In genomic region chr11:53764581-53764980, GRCm38 (mm10) we compare ENCODE assay signal across 9 mouse cellular contexts. TPM values are rescaled to one million over a fixed set of nuclear protein-coding genes. Genes with fewer than 3 reads are reported as not detected.
DNase-seq lines count a peak whose midpoint lies in the region; ATAC-seq and TF ChIP-seq lines count a peak whose summit lies in the region.
"Had no signal": no experiment of that assay in that cellular context is flagged by ENCODE, and none has a peak within 500 bp of the region (broad histone marks: within the 10 kb centered on the region; RNA-seq: fewer than 3 reads in every experiment).

No protein-coding gene starts in this region.

- TF ChIP-seq POLR2A in thymus, adult 2 months (IDR thresholded peaks at IDR 0.05; ENCODE audit: control insufficient read depth, extremely low read depth, insufficient read depth, low read length, poor library complexity), result no peak

- no peaks in the 10 kb centered on the region for H3K9me3 ChIP-seq in kidney, embryonic 14.5 days (ENCODE audit: control insufficient read depth, low read length)
- no peaks in the 10 kb centered on the region for H3K9me3 ChIP-seq in stomach, embryonic 16.5 days (replicated peaks; ENCODE audit: control insufficient read depth, low read length)
- no peaks in the 10 kb centered on the region for H3K9me3 ChIP-seq in forebrain, embryonic 12.5 days
- H3K9me3 ChIP-seq: hindbrain, embryonic 15.5 days had no signal

- no peaks in the 10 kb centered on the region for H3K27me3 ChIP-seq in kidney, embryonic 14.5 days (ENCODE audit: control insufficient read depth, insufficient read depth, low read length)
- H3K27me3 ChIP-seq in thymus, adult 2 months (ENCODE audit: control insufficient read depth, insufficient read depth, low read length), result no peaks in the 10 kb centered on the region
- H3K27me3 ChIP-seq in stomach, embryonic 16.5 days (ENCODE audit: control insufficient read depth, insufficient read depth, low read length), result no peaks in the 10 kb centered on the region
- H3K27me3 ChIP-seq in forebrain, embryonic 12.5 days, result peaks cover 79% of the 10 kb centered on the region

- H3K36me3 ChIP-seq in kidney, embryonic 14.5 days (ENCODE audit: control insufficient read depth, insufficient read depth, low read length), result no peaks in the 10 kb centered on the region
- no peaks in the 10 kb centered on the region for H3K36me3 ChIP-seq in thymus, adult 2 months (ENCODE audit: control insufficient read depth, insufficient read depth, low read length)
- no peaks in the 10 kb centered on the region for H3K36me3 ChIP-seq in stomach, embryonic 16.5 days (ENCODE audit: control insufficient read depth, insufficient read depth, low read length)
- H3K36me3 ChIP-seq in forebrain, embryonic 12.5 days (replicated peaks), result no peaks in the 10 kb centered on the region
- H3K36me3 ChIP-seq: hindbrain, embryonic 15.5 days had no signal

- DNase-seq in cerebellum, adult 11-12 months, result peak; percentile 19
- no peak for DNase-seq in cerebellum, adult 11 months
- no peak for DNase-seq in kidney, adult 18-20 months
- no peak for DNase-seq in thymus, adult 2 months
- DNase-seq in thymus, postnatal 14 days, result no peak

- no peak for TF ChIP-seq CTCF in thymus, adult 2 months (IDR thresholded peaks at IDR 0.05; ENCODE audit: borderline replicate concordance, control insufficient read depth, extremely low read depth, insufficient read depth, low read length, poor library complexity)

- peaks cover 35% of the 10 kb centered on the region for H3K4me1 ChIP-seq in kidney, embryonic 14.5 days (ENCODE audit: control insufficient read depth, insufficient read depth, low read length)
- peaks cover 35% of the 10 kb centered on the region for H3K4me1 ChIP-seq in thymus, adult 2 months (replicated peaks; ENCODE audit: control insufficient read depth, insufficient read depth, low read length)
- H3K4me1 ChIP-seq in stomach, embryonic 16.5 days (ENCODE audit: control insufficient read depth, insufficient read depth, low read length), result peaks cover 44% of the 10 kb centered on the region
- H3K4me1 ChIP-seq in forebrain, embryonic 12.5 days, result peaks cover 36% of the 10 kb centered on the region

- H3K4me3 ChIP-seq in kidney, embryonic 14.5 days (ENCODE audit: low read length), result no peak overlapping the region
- H3K4me3 ChIP-seq in thymus, adult 2 months (ENCODE audit: control insufficient read depth, insufficient read depth, low read length), result no peak overlapping the region
- no peak overlapping the region for H3K4me3 ChIP-seq in stomach, embryonic 16.5 days (replicated peaks; ENCODE audit: low read length)
- H3K4me3 ChIP-seq in forebrain, embryonic 12.5 days (replicated peaks), result no peak overlapping the region

- WGBS in kidney, embryonic 14.5 days, result 57% methylated on average over 5 of the region's 5 CpGs
- WGBS in thymus, adult 2 months, result 91% methylated on average over 5 of the region's 5 CpGs
- 62% methylated on average over 5 of the region's 5 CpGs for WGBS in stomach, embryonic 16.5 days
- WGBS in forebrain, embryonic 12.5 days, result 42% methylated on average over 5 of the region's 5 CpGs

- H3K4me2 ChIP-seq in kidney, embryonic 14.5 days (replicated peaks; ENCODE audit: low read depth, low read length), result no peak overlapping the region
- no peak overlapping the region for H3K4me2 ChIP-seq in stomach, embryonic 16.5 days (ENCODE audit: low read depth, low read length)
- no peak overlapping the region for H3K4me2 ChIP-seq in forebrain, embryonic 12.5 days

- peak overlapping the region; percentile 91; the same call in 1 of the 2 replicates for H3K27ac ChIP-seq in kidney, embryonic 14.5 days (ENCODE audit: low read depth, low read length)
- peak overlapping the region; percentile 93; the same call in 1 of the 2 replicates for H3K27ac ChIP-seq in thymus, adult 2 months (ENCODE audit: control insufficient read depth, insufficient read depth, low read length)
- H3K27ac ChIP-seq in stomach, embryonic 16.5 days (ENCODE audit: low read length), result peak overlapping the region; percentile 93
- no peak overlapping the region for H3K27ac ChIP-seq in forebrain, embryonic 12.5 days

- no peak overlapping the region for H3K9ac ChIP-seq in kidney, embryonic 14.5 days (ENCODE audit: low read depth, low read length)
- 0 out of 2 replicates have a peak overlapping the region, but pooled peaks have one; percentile 62 for H3K9ac ChIP-seq in stomach, embryonic 16.5 days (ENCODE audit: low read length)
- no peak overlapping the region for H3K9ac ChIP-seq in forebrain, embryonic 12.5 days

- ATAC-seq in kidney, embryonic 14.5 days (ENCODE audit: low FRiP score, low TSS enrichment), result no peak
- no peak for ATAC-seq in stomach, embryonic 16.5 days (ENCODE audit: insufficient read depth, low FRiP score)
- no peak for ATAC-seq in forebrain, embryonic 12.5 days (ENCODE audit: low FRiP score)

RNA-seq across cellular contexts. Expression of gene Irf1, which starts 5.2 kb away (rescaled TPM):
- polyA plus RNA-seq in kidney, embryonic 14.5 days (2014; fragmentation: Nextera tagmentation; extraction: Ambion mirVana), result 9.7 and 13.2 TPM in 2 replicates
- 162 and 169 TPM in 2 replicates for polyA plus RNA-seq in thymus, adult 2 months (2012; rRNA removed)
- polyA plus RNA-seq in stomach, embryonic 16.5 days (2015; fragmentation: Nextera tagmentation; extraction: Ambion mirVana), result 25.8 and 29.4 TPM in 2 replicates
- 3.6 and 3.9 TPM in 2 replicates for polyA plus RNA-seq in forebrain, embryonic 12.5 days (2016; fragmentation: Nextera tagmentation; extraction: Ambion mirVana)

RNA-seq across cellular contexts. Expression of gene Gm17334, which starts 8.4 kb away (rescaled TPM):
- polyA plus RNA-seq in kidney, embryonic 14.5 days (2014; fragmentation: Nextera tagmentation; extraction: Ambion mirVana), result 0.44 TPM in 1 of 2 replicates, not detected in the other
- 0.86 and 0.98 TPM in 2 replicates for polyA plus RNA-seq in thymus, adult 2 months (2012; rRNA removed)
- 0.51 TPM in 1 of 2 replicates, not detected in the other for polyA plus RNA-seq in stomach, embryonic 16.5 days (2015; fragmentation: Nextera tagmentation; extraction: Ambion mirVana)
- polyA plus RNA-seq in forebrain, embryonic 12.5 days (2016; fragmentation: Nextera tagmentation; extraction: Ambion mirVana), result not detected in 2 replicates
- polyA plus RNA-seq: hindbrain, embryonic 15.5 days had no signal

RNA-seq across cellular contexts. Expression of gene Il5, which starts 44.0 kb away (rescaled TPM):
- polyA plus RNA-seq in kidney, embryonic 14.5 days (2014; fragmentation: Nextera tagmentation; extraction: Ambion mirVana), result not detected in 2 replicates
- polyA plus RNA-seq in thymus, adult 2 months (2012; rRNA removed), result 0.56 and 0.84 TPM in 2 replicates
- polyA plus RNA-seq in stomach, embryonic 16.5 days (2015; fragmentation: Nextera tagmentation; extraction: Ambion mirVana), result 0.15 TPM in 1 of 2 replicates, not detected in the other
- polyA plus RNA-seq in forebrain, embryonic 12.5 days (2016; fragmentation: Nextera tagmentation; extraction: Ambion mirVana), result not detected in 2 replicates
- polyA plus RNA-seq: hindbrain, embryonic 15.5 days had no signal

RNA-seq across cellular contexts. Expression of gene Rad50, which starts 57.5 kb away (rescaled TPM):
- polyA plus RNA-seq in kidney, embryonic 14.5 days (2014; fragmentation: Nextera tagmentation; extraction: Ambion mirVana), result 18.3 and 26.4 TPM in 2 replicates
- polyA plus RNA-seq in thymus, adult 2 months (2012; rRNA removed), result 8.3 and 8.4 TPM in 2 replicates
- polyA plus RNA-seq in stomach, embryonic 16.5 days (2015; fragmentation: Nextera tagmentation; extraction: Ambion mirVana), result 25.2 and 27.8 TPM in 2 replicates
- 23.4 and 24.6 TPM in 2 replicates for polyA plus RNA-seq in forebrain, embryonic 12.5 days (2016; fragmentation: Nextera tagmentation; extraction: Ambion mirVana)
